In genomic region chr11:88131847-88132246, GRCm38 (mm10) we compare ENCODE assay signal across 8 mouse cellular contexts. TPM values are rescaled to one million over a fixed set of nuclear protein-coding genes. Genes with fewer than 3 reads are reported as not detected.
DNase-seq lines count a peak whose midpoint lies in the region; ATAC-seq lines count a peak whose summit lies in the region.

No protein-coding gene starts in this region.

- peak; percentile 98 for ATAC-seq in granulocyte monocyte progenitor cell, adult 5-6 weeks (replicated peaks; ENCODE audit: poor library complexity, severe bottlenecking)

- intact Hi-C loops in left cerebral cortex, postnatal 14 days (cut with DNase I) = no loop called here

- DNase-seq in adrenal gland, adult 2 months = peak; percentile 82
- DNase-seq in adrenal gland, postnatal 4 days (ENCODE audit: low spot score in 2 of 2) = no peak
- peak; percentile 67 for DNase-seq in T-cell, adult 2 months (ENCODE audit: low spot score)
- peak; percentile 67 to 74 for DNase-seq in kidney, adult 8-10 months
- DNase-seq in lung, postnatal 14 days = peak; percentile 72
- DNase-seq in thymus, postnatal 10 days (ENCODE audit: low spot score in 2 of 2) = peak; percentile 11 to 21
- no peak for DNase-seq in left cerebral cortex, postnatal 14 days (ENCODE audit: low spot score in 2 of 2)

RNA-seq across cellular contexts. Expression of gene Cuedc1, which starts 34.0 kb away (rescaled TPM):
- 10 to 100 TPM; 49.3 to 61.7 TPM for total RNA-seq in adrenal gland, adult 2 months (2021)
- 76.9 and 91.3 TPM in 2 replicates for polyA plus RNA-seq in adrenal gland, adult 2 months (2012; rRNA removed)
- 10 to 100 TPM; 59.3 to 65.2 TPM for total RNA-seq in adrenal gland, postnatal 4 days (2021)
- total RNA-seq in granulocyte monocyte progenitor cell, adult 5-6 weeks (2014; fragmentation: Nextera tagmentation) = 0.92 and 1.1 TPM in 2 replicates
- 1.5 and 1.6 TPM in 2 replicates for total RNA-seq in granulocyte monocyte progenitor cell, adult 5-6 weeks (2017)
- total RNA-seq in left cerebral cortex, postnatal 14 days (2021) = 10 to 100 TPM; 28.2 TPM

Comparison
In these comparisons a context has a peak if more than half of its experiments do, and no peak if none do; other contexts are left out.
1. DNase-seq: peak in adrenal gland, adult 2 months (single experiment), T-cell, adult 2 months (single experiment), kidney, adult 8-10 months (2 of 2), lung, postnatal 14 days (single experiment) and thymus, postnatal 10 days (2 of 2); none in adrenal gland, postnatal 4 days (0 of 2) and left cerebral cortex, postnatal 14 days (0 of 2).
2. RNA of gene Cuedc1, which starts 34.0 kb away (total RNA-seq): 59.3 to 65.2 TPM in adrenal gland, postnatal 4 days, 49.3 to 61.7 TPM in adrenal gland, adult 2 months and 28.2 TPM in left cerebral cortex, postnatal 14 days; 0.92 to 1.6 TPM in granulocyte monocyte progenitor cell, adult 5-6 weeks; every median in the first group is over 10 times any median in the second.